Mouse (Mus musculus): ENCODE measurements around the gene Whrn.

Gene Whrn

DNA sequence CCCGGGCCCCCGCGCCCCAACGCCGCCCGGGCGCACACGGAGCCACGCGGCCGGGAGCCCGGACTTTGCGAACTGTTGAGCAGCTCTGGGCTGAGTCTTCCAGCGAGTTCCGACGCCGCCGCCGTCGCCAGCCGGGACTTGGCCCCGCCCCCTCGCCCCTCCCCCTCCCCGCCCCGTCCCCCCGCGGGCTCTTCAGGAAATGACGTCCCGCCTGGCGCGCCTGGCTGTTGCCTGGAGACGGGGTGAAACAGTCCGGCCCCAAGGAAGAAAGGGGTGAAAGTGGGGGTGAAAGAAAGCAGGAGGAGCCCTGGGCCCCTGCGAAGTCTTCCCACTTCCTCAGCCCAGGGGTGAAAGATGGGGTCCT lies at the start of gene Whrn:
Gene Whrn (minus strand): TSS at position 77 of the 364 bp plus-strand sequence.
- peak in 1 of 2 experiments; percentile 49 for DNase-seq (ENCODE audit: low spot score in 2 of 2)

DNA sequence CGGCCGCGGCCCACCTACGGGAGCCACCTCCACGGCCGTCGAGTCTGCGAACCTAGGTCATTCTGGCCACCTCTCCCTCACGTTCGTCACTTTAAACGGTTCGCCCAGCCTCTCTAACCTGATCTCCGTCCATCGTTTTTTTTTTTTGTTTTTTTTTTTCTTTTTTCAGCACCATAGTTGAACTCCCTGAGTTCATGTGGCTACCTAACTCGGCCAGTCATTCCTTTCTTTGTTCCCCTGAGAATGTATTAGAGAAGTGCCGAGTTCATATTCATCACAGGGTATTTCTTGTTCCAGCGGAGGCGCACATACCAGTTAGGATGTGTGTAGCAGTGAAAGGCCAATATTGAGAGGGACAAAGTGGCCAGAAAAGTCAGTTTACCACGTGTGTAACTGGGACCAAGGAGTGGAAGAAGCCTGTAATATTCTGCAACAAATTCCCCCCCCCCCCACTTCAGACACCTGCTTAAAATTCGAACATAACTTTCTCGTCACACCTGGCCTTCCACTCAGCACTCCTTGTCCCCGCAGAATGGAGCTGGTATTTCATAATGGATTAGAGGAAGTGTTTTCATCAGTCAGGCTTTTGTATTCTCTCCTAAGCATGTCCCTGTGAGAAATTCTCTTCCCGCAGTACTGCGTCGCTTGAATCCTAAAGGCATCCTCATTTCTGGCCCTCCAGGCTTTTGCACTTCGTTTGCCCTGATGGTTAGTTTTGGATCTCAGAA lies 49.6 kb upstream of the Whrn start:
- DNase-seq (ENCODE audit: low spot score in 2 of 2) = no peak

DNA sequence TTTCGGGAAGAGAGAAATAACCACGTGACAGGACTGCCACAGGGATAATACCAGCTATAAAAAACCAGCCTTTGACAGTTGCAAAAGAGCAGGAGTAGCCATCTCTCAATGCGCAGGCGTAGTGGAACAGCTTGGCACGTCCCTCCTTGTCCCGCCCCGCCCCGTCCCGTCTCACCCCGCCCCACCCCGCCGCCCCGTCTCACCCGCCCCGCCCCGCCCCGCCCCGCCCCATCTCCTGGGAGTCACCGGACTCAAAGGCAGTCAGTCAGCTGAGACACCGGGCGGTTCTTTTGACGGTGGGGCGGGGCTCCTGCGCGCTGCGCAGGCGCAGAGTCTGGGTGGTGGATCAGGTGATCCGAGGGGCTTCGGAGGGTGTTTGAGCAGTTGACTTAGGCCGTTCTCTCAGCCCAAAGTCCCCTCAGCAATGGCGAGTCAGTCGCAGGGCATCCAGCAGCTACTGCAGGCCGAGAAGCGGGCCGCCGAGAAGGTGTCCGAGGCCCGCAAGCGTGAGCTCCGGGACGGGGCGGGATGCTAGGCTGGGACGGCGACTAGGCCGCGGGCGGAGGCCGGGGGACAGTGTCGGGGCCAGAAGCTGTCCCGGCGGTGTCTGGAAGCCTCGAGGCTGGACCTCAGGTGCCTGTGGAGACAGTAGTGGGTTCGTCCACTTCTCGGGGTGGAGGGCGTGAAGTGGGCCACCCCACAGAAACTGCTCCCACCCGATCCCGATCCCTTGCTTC lies 48.9 kb upstream of the Whrn start, which contains the start of gene Atp6v1g1:
Gene Atp6v1g1 (plus strand): TSS at position 279 of the 737 bp plus-strand sequence.
- DNase-seq (ENCODE audit: low spot score in 2 of 2) = peak; percentile 88 to 96

DNA sequence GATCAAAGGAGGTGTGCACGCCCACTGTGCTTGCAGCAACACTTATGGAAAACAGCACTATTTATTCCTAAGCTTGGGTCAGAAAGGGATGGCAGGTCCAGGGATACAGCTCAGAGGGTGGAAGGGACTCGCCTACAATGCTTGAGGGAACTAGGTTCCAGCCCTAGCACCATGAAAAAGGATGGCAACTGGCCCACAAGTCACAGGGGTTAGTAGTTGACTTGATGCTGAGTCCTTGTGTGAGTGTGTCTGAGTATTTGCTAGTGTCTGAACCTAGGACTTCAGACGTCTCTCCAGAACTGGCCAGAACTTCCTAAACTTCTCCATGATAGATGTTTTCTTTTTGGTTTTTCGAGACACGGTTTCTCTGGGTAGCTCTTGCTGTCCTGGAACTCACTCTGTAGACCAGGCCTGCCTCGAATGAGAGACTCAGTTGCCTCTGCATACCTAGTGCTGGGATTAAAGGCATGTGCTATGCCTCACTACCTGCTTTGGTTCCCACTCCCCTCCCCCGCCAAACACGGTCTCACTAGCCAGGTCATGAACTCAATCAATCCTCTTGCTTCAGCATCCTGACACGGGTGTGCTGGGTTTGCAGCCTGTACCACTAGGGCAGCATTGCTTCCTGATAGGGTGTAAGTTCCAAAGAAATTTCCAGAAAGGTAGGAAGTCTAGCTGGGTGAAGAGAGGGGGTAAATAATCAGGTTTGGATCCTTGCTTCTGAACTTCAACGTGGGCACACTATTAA lies 48.1 kb upstream of the Whrn start:
- DNase-seq (ENCODE audit: low spot score in 2 of 2) = no peak

DNA sequence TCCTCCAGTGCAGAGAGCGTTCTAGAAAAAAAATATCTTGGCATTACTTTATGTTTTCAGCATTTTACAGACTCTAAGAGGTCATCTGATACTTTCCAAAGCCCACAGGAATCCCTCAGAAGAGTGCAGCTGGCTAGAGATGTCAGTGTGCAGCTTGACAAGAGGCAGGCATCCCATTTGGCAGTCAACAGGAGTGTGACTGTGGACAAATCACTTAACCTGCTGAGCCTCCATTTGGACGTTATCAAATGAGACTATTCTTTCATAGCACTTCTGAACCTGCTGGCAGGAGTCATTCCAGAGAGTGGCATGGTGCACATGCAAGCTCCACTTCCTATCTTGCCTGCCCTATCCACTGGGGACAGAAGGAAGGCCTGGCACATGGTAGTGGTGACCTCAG lies 46.4 kb upstream of the Whrn start:
- no peak for DNase-seq (ENCODE audit: low spot score in 2 of 2)

DNA sequence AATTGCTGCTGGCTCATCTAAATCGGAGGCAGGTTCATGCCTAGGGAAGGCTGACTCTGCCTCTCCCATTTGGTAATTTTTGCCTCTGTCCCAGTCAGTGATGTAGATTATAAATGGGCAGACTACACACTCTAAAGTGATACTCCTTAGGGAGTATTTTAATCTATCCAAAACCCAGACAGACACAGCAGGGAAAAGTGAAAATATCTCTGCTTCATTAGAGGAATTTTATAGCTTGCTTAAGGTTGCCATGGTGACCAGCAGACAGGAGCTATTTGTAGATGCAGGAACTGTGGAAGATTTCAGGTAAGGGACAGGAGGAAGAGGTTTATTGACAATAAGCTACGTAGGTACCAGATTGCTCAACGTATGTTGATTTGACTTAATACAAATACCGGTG lies 41.8 kb upstream of the Whrn start:
- no peak for DNase-seq (ENCODE audit: low spot score in 2 of 2)

DNA sequence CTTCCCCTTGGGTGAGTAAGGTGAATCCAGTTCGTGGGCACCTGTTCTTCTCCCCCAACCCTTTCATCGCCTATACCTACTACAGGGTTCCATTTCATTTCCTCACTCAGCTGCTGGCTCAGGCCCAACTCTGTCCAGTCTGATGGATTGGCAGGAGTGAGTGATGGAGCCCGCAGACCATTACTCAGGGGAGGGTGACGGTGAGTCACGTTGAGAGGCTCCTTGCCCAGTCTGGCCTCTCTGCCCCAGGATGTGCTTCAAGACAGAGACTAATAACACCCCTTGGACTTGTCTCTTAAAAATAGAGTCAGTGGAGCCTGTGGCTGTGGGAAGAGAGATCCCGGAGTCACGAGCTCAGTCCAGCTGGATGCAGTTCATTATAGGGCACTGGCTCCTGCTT lies 34.6 kb upstream of the Whrn start:
- no peak for DNase-seq (ENCODE audit: low spot score in 2 of 2)

DNA sequence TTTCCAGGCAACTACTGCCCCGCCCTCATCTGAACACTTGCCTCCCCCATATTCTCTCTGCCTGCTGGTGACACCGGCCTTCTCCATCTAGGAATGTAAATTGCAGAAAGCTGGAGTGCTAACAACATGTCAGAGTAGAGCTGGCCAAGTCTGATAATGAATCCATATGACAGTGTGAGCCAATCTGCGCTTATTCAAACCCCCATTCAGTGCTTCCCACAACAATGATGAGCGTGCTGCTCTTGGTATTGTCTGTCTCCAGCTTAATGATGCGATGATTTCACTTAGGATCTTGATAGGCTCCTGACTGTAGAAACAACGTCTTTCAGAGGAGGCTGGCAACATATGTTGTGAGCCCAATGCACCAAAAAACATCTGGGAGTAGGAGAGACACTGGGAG lies 33.2 kb upstream of the Whrn start:
- peak in 1 of 2 experiments; percentile 65 for DNase-seq (ENCODE audit: low spot score in 2 of 2)

DNA sequence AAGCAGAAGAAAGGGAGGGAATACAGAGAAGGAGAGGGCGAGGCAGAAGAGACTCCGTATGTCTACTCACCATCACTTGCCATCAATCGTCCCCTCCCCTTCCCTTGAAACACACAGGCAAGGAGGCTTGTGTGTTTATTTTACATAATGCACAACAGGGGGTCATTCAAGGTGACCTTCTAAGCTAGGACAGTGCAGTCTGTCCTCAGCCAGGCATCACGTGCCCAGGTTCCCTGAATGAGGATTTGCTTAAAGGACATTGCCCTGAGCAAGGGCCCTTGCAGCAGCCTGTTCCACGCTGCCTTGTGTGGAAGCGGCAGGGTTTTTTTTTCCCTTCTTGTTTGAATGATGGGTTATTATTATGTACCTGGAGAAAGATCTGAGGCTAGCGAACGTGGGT lies 29.7 kb upstream of the Whrn start:
- no peak for DNase-seq (ENCODE audit: low spot score in 2 of 2)

DNA sequence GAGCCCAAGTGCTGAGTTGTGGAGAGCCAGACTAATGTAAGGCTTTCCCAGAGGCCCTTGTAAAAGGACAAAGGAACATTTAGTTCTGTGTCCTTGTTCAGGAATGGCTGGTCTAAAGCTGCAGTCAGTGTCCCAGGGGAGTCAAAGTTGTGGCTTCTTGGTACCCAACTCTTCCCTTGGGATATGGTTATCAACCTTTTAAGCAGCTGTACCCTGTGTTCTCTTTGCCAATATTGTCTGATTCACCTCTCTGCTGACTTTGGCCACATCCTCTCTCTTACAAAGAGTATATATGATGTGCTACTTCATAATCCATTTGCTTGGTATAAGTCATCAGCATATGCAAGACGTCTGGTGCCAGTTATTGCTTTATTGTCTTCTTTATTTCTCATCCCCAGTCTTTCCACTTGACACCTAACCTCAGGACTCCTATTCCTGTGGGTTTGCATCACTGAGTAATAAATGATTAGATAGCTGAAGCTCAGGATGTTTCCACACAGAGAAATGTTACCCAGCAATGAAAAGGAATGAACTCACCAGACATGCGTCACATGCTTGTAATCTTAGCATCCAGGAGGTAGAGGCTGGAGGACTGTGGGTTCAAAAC lies 26.1 kb upstream of the Whrn start:
- DNase-seq (ENCODE audit: low spot score in 2 of 2) = no peak

DNA sequence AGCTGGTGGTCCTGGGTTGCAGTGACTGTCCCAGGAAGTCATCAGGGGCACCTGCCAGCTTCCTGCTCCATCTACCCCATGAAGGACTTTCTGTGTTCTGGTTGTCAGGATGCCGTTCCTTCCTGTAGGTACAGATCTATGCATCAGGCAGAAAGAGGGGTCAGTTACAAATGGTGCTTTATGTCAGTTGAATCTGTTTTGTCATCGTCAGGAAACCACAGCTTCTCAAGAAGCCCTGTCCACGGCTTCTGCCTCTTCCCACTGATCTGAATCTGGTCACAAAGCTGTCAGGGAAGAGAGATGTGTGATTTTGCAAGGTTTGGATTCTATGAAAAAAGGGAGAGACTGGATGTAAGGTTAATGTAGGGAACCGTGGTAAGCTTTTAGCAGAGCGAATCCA lies 19.2 kb upstream of the Whrn start:
- DNase-seq (ENCODE audit: low spot score in 2 of 2) = no peak

DNA sequence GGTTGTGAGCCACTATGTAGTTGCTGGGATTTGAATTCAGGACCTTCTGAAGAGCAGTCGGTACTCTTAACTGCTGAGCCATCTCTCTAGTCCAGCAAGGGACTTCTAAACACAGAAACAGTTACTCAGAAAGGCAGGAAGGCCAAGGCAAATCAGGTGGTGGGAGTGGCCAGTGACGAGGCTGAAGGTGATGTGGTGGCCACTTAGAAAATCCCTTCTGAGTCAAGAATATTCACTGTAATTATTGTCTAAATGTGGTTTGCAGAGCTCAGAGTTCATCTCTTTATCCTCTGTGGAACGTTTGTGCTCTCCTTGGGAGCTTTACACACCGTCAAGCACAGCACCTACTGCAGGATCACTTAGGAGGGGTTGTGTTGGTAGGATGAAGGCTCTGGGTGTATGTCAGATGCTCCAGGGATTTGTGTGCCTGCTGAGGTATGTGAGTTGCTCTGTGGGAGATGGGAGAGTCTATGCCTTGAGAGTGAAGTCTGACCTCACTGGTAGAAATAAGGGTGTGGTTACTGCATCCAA lies 18.7 kb upstream of the Whrn start:
- no peak for DNase-seq (ENCODE audit: low spot score in 2 of 2)

DNA sequence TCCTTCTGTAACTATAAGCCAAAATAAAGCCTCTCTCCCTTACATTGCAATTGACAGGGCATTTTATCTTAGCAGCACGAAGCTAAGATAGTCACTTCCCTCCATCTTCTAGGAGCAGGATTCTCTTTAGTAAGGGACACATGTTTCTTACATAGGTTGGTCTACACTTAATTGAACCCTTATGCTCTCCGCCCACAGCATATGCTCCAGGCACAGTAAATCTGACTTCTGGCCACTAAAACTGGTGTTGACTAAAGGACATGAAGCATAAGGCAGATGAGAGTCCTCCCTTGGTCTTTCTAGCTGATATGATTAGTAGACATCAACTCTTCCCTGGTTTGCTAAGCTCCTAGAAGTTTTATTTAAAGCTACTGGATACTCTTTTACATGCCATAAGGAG lies 17.1 kb upstream of the Whrn start:
- no peak for DNase-seq (ENCODE audit: low spot score in 2 of 2)

DNA sequence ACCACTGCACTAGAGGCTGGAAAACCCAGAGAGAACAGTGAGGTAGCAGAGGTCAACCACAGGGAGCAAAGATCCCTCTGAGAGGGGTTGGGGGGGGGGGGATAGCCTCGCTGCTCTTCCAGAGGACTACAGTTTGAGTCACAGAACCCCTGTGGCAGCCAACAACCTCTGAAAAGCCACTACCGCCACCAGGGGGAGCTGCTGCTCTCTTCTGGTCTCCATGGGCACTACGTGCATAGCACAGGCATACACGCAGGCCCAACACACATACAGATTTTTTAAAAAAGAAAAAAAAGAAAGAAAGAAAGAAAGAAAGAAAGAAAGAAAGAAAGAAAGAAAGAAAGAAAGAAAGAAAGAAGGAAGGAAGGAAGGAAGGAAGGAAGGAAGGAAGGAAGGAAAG lies 12.4 kb upstream of the Whrn start:
- DNase-seq (ENCODE audit: low spot score in 2 of 2) = peak in 1 of 2 experiments; percentile 81

DNA sequence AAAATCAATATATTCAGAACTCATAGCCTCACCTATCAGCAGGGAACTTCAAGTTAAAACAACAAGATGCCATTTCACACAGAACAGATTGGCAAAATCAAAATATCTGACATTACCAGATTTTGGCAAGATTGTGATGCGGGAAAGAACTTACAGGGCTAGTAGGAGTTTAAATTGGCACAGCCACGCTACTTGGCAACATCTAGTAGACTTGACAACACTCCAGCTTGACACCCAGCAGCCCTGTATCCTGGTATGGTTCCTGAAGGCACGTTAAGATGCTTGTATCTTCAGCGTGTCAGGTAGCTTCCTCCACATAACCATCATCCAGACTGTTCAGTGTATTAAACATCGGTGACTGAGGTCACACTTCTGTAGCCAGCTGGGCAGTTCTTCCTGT lies 11.7 kb upstream of the Whrn start:
- DNase-seq (ENCODE audit: low spot score in 2 of 2) = no peak

DNA sequence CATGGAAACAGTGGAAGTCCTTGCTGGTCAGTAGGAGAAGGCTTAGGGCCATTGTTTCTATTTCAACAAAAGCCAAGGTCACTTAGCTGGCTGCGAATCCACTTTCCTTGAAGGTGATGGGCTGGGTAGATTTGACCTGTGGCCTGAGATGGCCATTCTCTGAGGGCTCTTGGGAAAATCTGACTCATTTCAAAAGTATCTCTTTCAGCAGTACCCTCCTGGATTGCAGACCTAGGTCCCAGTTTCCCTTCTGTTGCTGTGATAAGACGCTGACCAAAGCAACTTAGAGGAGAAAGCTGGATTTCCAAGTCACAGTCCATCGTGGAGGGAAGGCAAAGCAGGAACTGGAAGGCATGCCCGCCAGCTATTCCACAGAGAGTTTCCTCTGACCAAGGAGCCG lies 8.2 kb upstream of the Whrn start:
- DNase-seq (ENCODE audit: low spot score in 2 of 2) = no peak

DNA sequence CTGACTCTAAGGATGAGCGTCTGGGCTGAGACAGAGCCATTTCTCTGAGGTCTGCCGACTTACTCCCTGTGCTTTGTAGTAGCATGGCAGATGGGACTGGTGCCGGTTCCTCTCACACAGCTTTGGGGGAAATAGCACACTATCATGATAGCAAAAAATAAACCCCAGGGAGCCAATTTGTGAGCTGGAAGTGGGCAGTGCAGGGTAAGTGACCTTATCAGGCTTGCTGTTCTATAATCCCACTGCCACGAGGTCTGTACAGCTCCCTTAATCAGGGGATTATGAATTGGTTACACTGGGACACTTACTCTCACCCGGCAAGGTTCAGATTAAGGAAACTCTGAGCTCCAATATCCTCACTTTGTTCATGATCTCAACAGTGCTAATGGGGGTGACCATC lies 5.3 kb upstream of the Whrn start:
- no peak for DNase-seq (ENCODE audit: low spot score in 2 of 2)

DNA sequence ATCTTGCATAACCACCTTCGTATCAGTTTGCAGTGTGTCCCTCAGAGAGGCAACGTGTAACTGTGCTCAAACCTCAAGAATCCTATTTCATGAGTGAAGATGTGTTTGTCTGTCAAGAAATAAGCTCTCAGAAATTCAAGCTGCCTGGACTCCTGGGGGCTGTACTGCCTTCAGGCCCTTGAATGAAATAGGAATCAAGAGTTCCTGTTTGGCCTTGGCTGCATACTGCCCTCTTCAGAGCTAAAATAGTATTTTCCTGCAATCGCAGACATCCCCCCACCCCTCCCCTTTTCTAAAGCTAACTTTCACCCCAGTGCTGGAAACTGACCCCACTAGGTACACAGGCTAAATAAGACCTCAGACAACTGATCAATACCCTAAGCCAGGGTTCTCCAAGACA lies 2.6 kb upstream of the Whrn start:
- no peak for DNase-seq (ENCODE audit: low spot score in 2 of 2)

DNA sequence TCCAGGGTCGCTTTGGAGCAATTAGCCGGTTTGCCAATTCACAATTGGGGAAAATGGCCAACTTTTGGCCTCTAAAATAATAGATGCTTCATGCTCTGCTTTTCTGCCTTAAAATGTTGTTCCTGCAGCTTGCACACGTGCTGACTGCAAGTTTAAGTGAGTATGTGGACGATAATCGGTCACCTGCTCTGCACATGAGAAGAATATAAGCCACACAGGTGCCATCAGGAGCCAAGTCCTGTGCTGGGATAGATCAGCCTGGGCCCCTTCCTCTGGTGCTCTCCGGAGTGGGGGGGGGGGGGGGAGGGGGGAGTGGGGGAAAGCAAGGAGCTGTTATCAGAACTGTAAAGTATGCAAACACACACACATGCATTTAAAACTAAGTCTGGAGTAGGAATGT lies 521 bp upstream of the Whrn start:
- no peak for DNase-seq (ENCODE audit: low spot score in 2 of 2)

DNA sequence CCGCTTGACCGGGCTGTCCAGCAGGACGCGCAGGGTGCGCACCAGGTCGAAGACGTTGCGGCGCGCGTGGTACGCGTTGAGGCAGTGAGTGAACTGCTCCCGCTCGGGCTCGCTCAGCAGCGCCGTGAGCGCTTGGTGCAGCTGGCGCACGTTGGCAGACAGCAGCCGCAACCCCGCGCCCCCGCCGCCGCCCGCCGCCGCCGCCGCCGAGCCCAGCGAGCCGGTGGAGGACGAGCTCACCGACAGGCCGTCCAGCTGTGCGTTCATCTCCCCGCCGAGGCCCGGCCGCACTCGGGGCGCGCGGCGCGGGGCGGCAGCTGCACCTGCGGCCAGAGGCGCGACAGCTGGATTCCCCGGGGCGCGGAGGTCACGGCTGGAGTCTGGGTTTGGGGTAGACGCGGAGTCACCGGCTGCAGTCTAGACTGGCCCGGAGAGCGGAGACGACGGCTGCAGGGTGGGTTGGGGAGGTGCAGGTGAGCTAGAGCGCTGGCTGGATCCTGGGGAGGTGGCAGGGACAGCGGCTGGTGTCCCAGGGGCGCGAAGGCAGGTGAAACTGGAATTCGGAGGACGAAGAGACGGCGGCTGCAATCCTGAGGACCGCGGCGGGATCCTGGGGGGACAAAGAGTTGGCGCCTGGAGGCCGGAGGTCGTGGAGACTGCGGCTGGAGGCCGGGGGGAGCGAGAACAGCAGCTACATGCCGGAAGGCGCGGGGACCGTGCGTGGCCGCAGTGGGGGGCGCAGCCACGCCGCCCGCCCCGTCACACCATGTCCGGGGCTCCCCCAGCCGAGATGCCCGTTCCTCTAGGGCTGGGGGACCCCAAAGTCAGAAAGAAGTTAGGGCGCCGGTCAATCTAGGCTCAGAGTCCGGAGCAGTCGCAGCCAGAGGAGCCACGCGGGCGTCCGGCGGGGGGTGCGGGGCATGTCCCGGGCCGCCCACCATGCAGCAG lies 550 bp downstream of the Whrn start:
- no peak for DNase-seq (ENCODE audit: low spot score in 2 of 2)

DNA sequence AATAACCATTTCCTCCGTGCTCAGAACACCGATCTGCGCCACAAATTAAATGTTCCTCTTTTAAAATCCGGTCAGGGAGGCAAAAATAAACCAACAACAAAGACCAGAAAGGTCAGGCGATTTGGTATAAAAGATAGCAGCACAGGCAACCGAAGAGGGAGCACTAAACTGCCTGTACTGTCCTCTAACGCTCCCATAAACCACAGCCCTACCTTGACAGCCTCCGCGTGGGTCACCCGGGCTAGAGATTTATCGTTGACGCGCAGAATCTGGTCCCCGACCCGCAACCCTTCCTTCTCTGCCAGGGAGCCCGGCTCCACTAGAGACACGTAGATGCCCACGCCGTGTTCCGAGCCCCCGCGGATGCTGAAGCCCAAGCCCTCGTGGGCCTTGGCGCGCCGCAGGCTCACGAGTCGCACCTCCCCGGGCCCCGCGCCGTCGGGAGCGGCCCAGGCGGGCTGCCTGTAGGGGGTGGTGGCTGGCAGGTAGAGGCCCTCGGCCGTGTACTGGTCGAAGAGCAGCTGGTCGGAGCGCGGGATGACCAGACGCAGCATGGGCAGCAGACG lies 1.3 kb downstream of the Whrn start:
- no peak for DNase-seq (ENCODE audit: low spot score in 2 of 2)
